Mouse (Mus musculus): ENCODE data around the gene Chrd. TPM values are rescaled to one million over a fixed set of nuclear protein-coding genes. Genes with fewer than 3 reads are reported as not detected.

Chrd gene
- total RNA-seq (2022) = 1 to 10 TPM; 1.3 to 2.9 (median 2.3) TPM

DNA sequence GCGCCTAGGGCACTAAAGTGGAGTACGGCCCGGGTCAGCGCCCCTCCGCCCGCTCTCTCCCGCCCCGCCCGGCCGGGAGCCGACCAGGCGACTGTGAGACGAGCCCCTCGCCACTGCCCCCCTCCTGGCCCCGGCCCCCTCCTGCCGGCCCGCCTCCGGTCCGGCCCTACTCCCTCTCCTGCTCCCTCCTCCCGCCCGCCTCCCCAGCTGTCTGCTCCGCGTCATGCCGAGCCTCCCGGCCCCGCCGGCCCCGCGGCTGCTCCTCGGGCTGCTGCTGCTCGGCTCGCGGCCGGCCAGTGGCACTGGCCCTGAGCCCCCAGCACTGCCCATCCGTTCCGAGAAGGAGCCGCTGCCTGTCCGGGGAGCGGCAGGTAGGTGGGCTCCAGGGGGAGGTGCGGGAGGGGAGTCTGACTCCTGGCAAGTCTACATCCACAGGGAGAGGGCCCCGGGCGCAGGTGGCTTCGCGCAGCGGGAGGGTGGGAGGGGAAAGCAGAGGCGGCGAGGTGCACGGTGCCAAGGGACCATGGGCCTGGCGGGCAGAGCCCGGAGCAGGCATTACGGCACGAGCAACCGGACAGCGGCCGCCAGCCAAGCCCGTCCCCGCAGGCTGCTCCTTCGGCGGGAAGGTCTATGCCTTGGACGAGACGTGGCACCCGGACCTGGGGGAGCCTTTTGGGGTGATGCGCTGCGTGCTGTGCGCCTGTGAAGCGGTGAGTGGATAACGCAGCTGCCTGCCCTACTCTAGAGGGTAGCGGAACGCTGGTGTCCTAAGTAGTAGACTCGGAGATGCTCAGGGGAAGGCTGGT, at the start of gene Chrd:
TSS of gene Chrd (plus strand) at position 203 of the 806 bp plus-strand sequence.
- peak; percentile 52 to 67 for DNase-seq (ENCODE audit: low spot score in 2 of 2)

DNA sequence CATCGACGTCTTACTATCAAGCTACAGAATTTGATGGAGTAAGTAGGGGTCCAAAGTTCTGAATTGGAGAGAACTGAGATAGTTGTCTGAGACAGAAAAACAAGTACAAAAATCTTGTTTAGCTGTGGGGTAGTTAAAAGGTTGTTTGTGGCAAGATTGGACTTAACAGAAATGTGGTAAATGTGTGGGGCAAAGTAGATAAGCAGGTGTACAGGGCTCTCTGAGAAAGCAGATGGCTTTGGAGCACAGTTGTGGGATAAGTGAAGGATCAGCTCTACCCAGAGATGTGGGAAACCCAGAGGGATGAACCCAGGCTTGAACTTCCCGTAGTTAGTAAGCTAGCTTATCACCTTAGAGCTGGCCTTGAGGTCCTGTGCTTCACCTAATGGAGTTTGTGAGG, 42.2 kb upstream of the Chrd start:
- no peak for DNase-seq (ENCODE audit: low spot score in 2 of 2)

DNA sequence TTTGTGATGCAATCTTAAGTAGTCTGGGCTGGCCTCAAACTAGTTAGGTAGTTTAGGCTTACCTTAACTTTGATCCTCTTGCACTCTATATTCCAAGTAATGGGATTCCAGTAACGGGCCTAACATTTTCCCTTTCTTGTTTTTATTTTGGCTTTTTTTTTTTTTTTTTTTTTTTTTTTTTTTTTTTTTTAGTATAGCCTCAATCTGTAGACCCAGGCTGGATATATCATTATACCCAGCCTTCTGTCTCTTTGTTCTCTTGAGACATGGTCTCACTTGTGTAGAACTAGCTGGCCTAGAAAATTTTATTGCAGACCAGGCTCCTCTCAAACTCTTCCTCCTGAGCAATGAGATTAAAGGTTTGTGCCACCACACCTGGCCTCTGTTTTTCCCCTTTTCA, 41.3 kb upstream of the Chrd start:
- DNase-seq (ENCODE audit: low spot score in 2 of 2) = no peak

DNA sequence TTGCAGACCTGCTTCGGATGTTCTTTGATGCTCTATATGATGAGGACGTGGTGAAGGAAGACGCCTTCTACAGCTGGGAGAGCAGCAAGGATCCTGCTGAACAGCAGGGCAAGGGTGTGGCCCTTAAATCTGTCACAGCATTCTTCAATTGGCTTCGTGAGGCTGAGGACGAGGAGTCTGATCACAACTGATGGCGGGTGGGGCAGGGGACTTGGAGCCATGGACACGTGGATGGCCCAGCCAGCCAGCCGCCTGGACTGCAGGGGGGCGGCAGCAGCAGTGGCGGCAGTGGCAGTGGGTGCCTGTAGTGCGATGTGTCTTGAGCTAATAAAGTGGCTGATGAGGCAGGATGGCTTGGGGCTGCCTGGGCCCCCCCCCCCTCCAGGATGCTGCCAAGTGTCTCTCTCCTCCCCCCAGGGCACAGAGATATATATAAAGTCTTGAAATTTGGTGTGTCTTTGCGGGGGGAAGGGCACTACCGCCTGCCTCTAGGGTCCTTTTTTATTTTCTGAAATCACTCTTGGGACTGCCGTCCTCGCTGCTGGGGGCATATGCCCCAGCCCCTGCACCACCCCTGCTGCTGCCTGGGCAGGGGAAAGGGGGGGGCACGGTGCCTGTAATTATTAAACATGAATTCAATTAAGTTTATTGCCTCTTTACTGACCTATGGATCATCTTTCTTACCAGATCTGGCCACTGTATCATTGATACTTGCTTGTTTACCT, 40.5 kb upstream of the Chrd start:
- no peak for DNase-seq (ENCODE audit: low spot score in 2 of 2)

DNA sequence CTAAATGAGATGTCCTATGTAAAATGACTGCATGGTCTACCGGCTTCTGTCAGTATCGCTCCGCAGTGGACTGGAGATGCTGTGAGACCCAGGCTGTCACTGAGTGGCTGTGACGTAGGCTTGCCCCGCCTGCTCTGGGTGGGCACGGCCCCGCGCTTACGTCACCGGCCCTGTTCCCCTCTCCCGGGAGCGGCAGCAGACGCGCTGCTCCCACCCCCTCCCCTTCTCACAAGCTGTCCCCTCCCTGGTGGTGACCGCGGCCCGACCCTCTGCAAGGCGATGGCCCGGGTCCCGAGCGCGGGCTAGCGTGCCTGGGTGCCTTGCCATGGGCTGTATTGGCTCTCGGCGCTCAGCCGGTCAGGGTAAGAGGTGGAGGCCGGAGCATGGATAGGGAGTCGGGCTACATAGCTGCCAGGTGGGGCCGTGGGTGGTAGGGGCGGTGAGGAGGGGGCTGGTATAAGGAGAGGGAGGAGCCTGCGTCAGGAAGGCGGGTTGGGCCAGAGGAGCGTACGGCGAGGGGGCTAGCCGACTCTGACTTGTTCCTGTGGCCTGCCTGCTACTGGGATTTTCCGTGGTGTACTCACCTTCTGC, 39.7 kb upstream of the Chrd start, which contains the start of gene Fam131a:
TSS of gene Fam131a (plus strand) at position 131 of the 591 bp plus-strand sequence.
- peak; percentile 76 to 79 for DNase-seq (ENCODE audit: low spot score in 2 of 2)

DNA sequence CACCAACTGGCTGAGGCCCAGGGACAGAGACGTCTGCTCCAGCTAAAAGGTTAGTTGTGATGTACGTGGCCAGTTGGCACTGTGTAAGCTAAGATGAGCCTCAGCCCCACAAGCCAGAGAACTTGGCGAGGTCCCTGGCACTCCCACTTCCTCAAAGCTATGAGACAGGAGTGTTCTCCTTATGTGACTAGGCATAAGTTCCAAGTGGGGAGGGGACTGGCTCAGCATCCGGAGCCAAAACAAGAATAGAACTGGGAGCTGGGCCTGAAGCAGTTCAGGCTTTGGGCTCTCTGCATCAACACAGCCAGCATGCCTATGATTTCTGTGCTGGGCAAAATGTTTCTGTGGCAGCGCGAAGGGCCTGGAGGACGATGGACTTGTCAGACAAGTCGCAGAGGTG, 38.1 kb upstream of the Chrd start:
- peak; percentile 76 to 81 for DNase-seq (ENCODE audit: low spot score in 2 of 2)

DNA sequence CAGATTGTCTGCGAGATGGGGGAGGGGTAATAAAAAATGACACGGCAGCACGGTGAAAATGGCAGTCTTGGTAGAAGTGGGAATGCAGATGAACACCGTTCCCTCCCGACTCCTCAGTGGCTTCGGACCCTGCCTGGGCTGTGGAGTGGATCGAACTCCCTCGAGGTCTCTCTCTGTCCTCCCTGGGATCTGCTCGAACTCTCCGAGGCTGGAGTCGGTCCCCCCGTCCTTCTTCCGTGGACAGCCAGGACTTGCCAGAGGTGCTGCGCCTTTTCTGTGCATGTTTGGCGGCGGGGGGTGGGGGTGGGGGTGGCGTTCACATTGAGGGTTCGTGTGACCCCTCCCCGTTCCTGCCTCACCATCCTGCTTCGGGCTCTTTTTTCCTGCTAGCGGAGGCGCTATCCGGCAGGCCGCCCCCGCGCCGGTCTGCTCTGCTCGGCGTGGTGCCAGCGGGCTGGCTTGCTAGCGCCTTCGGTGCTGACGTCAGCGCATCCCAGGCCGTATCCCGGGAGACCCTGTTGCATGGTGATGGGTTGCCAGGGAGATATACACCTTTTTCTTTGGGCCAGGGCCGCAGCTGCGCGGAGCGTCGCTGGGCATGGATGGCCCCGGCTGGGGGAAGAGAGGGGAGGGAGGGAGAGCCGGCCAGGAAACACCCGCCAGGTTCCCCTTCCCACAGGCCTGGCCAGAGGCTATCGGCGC, 37.2 kb upstream of the Chrd start:
- DNase-seq (ENCODE audit: low spot score in 2 of 2) = peak; percentile 70 to 72

DNA sequence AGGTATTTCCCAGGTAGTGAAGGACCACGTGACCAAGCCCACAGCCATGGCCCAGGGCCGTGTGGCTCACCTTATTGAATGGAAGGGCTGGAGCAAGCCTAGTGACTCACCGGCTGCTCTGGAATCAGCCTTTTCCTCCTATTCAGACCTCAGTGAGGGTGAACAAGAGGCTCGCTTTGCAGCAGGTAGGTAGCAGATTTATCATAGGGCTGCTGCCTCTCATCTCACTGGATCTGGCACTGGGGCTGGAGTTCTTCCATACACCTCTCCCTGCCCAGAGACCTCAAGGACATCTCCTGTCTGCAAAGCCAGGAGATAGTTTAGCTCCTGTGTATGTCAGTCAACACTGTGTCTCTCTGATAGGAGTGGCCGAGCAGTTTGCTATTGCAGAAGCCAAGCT, 33.7 kb upstream of the Chrd start:
- no peak for DNase-seq (ENCODE audit: low spot score in 2 of 2)

DNA sequence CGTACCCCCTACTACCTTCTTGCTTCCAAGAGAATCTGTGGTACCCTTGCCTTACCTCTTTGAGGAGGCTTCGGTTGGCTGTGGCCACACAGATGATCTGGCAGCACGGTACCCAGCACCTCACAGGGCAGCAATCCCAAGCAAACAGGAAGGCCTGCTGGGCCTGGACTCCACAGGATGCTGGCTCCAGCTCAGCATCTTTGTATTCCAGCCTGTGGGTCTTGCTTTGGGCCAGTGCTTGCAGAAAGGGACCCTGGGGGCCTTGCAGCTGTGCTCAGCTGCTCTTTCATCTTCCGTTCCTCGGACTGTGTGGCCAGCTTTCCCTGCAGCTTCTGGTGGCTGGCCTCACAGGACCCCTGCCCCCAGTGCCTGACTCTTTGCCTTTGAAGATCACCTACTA, 32.9 kb upstream of the Chrd start:
- DNase-seq (ENCODE audit: low spot score in 2 of 2) = no peak

DNA sequence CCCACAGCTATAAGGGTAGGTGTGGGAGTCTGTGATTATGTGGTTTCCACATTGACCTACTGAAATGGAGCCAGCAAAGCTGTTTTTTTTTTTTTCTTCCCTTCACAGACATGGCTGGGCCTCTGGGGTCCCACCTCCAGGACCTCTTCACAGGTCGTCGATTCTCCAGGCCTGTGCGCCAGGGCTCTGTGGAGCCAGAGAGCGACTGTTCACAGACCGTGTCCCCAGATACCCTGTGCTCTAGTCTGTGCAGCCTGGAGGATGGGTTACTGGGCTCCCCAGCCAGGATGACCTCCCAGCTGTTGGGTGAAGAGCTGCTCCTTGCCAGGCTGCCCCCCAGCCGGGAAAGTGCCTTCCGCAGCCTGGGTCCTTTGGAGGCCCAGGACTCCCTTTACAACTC, 31.6 kb upstream of the Chrd start:
- DNase-seq (ENCODE audit: low spot score in 2 of 2) = no peak

DNA sequence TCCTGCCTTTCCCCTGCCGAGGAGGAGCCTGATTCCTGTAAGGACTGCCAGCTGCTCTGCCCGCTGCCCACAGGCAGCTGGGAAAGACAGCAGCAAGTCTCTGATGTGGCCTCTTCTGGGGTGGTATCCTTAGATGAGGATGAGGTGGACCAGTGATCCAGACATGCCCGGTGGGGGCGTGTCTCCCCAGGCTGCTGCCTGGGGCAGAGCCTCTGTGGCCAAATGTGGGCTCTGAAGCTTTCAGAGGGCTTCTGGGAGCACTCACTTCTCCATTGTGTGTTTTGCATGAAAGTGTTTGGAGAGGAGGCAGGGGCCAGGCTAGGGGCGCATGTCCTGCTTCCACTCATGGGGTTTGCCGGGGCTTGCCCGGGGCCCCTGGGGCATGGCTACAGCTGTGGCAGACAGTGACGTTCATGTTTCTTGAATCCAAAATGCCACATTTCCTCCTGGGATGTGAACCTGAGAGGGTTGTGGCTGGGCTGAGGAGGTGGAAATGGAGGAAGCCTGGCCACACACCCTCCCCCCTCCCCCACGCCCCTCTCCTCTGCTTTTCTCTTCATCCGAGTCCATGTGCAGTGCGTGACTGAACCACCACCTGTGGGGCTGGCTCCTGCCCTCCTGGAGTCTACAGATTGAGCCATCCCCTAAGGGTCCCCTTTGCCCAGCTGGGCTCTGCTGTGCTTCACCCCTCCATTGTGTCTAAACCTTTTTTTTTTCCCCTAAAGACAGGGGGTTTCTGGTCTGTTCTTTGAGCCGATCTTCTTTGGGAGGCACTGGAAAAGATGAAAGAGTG, 31.0 kb upstream of the Chrd start:
- no peak for DNase-seq (ENCODE audit: low spot score in 2 of 2)

DNA sequence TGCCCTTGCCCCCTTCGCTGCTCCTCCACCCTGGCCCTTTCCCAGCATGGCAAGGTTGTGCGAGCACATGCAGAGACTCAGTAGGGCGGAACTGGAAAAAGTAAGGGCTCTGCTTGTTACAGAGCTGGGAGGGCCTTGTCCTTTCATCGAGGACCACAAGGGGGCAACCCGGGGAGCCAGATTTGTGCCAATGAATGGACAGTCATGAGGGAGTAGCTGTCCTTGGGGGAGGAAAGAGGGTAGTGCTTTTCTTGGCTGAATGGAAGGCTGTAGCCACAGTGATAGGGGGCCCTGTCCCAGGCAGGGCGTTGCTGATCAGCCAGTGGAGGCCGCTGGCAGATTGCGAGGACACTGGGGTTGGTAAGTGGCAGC, 30.4 kb upstream of the Chrd start:
- no peak for DNase-seq (ENCODE audit: low spot score in 2 of 2)

DNA sequence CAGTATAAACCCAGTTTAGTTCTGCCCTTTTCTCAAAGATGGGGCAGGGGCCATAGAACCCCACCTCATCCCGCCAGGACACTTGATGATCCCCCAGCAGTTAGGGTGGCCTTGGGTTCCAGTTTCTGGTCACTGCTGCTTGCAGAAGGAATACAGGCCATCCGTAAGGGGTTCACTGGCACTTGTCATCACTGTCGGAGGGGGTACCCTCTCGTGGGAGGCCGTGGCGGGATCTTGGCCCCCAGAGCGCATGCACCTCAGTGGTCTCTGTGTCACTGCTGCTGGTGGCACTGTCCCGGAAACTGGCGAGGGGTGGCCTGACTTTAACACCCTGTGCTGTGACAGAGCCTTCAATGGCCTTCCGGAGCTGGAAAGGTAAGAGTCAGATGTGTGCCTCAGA, 29.9 kb upstream of the Chrd start:
- no peak for DNase-seq (ENCODE audit: low spot score in 2 of 2)

DNA sequence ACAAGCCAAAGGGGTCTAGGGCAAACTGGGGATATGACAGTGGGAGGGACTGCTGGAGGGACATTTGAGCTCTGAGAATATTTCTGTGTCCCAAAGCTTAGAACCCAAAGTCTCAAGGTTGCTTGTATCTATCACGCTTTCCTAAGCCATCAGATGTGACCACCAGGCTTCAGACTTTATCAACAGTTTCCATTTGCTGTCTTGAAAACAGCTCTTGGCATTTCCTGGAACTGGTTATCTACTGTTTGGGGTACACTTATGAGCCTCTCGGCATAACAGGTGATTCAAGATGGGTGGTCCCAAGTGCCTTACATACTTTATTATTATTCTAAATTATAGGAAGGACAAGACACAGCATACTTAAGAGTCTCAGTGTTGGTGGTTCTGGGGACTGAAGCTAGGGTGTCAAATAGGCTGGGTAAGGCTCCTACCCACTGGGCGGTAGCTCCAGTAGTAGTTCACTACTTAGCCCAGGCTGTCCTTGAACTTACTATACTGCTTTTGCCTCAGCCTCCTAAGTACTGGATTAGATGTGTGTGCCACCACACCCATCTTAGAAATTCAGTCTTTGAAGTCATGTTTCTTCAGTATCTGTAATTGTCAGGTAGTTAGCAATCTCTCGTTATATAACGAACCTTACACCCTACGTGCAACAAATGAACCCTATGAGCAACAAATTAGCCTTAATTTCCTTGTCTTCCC, 29.1 kb upstream of the Chrd start:
- DNase-seq (ENCODE audit: low spot score in 2 of 2) = no peak

DNA sequence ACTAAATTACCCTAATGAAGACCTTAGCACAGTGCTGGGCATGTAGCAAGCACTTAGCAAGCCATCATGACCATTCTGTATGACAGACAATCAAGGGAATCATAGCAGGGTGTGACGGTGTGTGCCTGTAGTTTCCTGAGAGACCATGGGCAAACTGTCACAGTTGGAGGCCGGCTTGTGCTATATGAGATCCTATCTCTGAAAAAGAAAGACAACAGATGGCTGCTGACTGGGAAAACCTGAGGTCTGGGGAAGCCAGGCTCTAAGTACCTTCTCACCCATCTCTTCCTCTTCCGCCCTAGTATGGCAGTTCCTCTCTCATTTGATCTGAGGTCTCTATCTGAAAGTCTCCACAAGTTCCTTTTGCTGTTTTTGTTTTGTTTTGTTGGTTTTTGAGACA, 27.1 kb upstream of the Chrd start:
- DNase-seq (ENCODE audit: low spot score in 2 of 2) = no peak

DNA sequence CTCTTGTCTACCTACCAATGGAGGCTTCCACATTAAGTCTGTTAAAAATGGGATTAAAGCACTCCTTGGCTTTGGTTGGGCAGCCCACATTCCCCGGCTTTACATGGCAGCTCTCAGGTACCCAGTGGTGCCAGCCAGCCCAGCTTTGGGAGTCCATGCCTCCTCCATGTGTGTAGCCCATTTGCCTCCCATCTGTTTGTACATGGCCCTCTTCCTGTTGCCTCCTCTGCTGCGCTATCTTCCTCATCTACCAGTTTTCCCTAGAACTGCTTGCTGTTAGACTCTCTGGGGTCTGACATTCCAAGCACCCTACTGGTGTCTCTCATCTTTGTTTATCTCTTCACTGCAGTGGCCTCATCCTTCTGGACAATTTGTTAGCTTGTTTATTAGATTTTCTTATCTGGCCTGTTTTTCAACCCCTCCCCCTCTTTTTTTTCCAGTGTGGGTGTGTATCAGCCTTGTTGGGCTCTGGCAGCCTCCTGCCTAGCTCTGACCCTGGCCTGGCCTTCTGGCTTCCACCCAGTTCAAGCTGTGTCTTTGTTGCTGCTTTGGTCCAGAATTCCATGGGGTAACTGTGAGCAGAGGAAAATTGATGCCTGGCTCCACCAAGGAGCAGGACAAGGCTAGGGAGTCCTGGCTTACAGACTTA, 26.4 kb upstream of the Chrd start:
- no peak for DNase-seq (ENCODE audit: low spot score in 2 of 2)

DNA sequence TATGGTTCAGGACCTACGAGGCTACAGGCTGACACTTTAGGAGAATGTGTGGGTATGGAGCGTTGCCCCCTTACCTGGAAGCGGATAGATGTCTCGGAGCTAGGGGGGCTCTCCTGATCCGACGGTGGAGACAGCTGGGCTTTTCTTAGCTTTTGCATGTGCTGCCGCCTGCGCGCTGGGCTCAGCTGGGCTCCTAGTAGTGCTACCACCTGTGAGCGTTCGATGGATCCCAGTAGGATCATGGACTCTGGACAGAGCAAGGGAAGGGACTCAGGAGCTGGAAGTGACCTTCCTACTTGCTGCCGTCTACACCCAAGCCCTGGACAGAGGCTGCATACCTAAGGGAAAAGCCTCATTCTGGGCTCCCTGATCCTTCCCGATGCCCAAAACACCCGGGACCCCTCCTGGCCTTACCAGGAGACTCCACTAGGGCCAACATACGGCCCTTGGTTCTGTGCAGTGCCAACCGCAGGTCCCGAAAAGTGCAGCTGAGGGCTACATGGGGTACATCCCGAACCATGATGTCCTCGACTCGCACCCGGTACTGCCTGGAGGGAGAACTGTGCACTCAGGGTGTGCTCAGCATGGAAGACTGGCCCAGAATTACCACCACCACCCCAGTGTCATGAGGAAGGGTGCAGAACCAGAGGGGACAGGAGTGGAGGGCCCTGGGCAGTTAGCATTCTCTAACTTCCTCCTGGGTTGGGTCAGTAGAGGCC, 24.5 kb upstream of the Chrd start:
- DNase-seq (ENCODE audit: low spot score in 2 of 2) = no peak

DNA sequence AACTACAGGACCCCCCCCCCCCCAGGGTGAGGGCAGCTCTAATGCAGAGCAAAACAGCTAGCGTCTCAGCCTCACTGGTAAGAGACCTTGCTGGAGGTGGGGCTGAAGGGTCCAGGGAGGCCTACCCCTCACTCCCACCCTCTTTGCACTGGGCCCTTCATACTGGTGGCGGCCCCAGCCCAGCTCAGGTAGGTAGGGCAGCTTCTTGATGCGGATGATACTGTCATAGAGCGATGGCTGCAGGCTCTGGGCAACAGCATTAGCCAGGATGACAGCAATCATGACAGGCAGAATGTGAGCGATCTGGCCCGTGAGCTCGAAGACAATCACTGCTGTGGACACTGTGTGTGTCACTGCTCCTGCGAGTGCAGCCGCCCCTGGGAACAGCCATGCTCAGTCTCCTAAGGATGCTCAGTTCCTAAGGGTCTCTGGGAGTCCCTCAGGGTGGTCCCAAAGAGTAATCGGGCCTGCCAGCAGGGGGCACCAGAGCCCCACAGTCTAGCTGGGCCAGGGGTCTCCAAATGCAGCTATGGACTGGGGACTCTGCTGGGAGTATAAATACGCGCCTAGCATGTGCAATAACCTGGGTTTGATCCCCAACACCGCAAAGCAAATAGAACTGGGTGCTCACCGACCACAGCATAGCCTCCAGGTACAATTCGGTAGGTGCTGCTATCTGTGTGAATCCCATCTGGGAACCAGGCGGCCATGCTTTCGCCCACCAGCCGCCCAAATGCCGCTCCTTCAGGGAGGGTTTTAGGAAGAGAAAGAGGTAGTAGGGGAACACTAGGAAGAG, 23.8 kb upstream of the Chrd start:
- DNase-seq (ENCODE audit: low spot score in 2 of 2) = no peak

Data from gastrocnemius, adult 8-10 months (tissue).